Mouse (Mus musculus): ENCODE data around the gene Gm10842. TPM values are rescaled to one million over a fixed set of nuclear protein-coding genes. Genes with fewer than 3 reads are reported as not detected.

Gene Gm10842
- polyA plus RNA-seq, 1 experiment: not detected

DNA sequence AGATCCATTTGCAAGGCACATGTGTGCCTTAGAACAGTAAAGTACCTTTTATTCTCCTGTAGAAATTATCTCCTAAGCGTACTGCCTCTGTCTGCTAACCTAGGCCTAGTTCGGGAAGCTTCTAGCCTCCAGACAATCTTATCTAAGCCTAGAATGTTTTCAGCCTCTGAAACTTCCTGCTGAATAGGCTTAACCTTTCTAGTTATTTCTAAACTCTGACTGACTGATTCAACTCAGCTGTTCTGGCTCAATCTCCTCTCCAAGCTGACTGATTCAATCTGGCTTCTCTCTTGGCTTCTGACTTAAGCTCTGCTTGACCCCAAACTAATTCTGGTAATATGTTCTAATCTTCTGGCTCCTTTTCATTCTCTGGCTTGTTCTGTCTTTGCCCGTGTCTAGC is 2.7 kb downstream of the Gm10842 start:
- Histone ChIP-seq H3K4me1 (ENCODE audit: control insufficient read depth, insufficient read depth, low read length) (no peaks in the 10 kb centered on the region), H3K27me3 (ENCODE audit: control insufficient read depth, insufficient read depth, low read length) (no peaks in the 10 kb centered on the region), H3K27ac (ENCODE audit: insufficient read depth, low read length) (no peak overlapping the region), H3K4me3 (replicated peaks; ENCODE audit: insufficient read depth, low read depth, low read length) (no peak overlapping the region)
- no peak for DNase-seq
- TF ChIP-seq POLR2A (IDR thresholded peaks at IDR 0.05; ENCODE audit: borderline replicate concordance, insufficient read depth, low read length): no peak
- 80% methylated on average over 3 of the region's 3 CpGs for WGBS

DNA sequence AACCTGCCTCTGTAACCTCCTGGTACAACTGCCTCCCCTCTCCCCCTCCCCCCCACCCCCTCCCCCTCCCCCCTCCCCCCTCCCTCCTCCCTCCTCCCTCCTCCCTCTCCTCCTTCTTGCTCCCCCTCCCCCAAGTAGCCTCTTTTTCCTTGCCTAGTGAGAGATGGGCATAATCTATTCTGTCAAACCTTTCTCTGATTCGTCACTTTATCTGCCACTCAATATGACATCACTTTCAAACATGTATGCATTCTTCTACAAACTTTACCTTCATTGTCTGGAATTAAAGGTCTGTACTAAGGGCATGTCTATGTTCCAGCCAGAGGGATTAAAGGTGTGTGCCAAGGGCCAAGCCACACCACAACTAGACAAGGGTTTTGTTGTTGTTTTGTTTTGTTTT is 3.1 kb downstream of the Gm10842 start:
- DNase-seq: no peak
- 94% methylated on average over 1 of the region's 1 CpGs for WGBS
- TF ChIP-seq POLR2A (IDR thresholded peaks at IDR 0.05; ENCODE audit: borderline replicate concordance, insufficient read depth, low read length): no peak
- TF ChIP-seq CTCF (IDR thresholded peaks at IDR 0.05; ENCODE audit: borderline replicate concordance, insufficient read depth, low read depth, low read length): no peak
- Histone ChIP-seq H3K4me1 (ENCODE audit: control insufficient read depth, insufficient read depth, low read length) (no peaks in the 10 kb centered on the region), H3K27ac (ENCODE audit: insufficient read depth, low read length) (no peak overlapping the region), H3K4me3 (replicated peaks; ENCODE audit: insufficient read depth, low read depth, low read length) (no peak overlapping the region), H3K27me3 (ENCODE audit: control insufficient read depth, insufficient read depth, low read length) (no peaks in the 10 kb centered on the region)

DNA sequence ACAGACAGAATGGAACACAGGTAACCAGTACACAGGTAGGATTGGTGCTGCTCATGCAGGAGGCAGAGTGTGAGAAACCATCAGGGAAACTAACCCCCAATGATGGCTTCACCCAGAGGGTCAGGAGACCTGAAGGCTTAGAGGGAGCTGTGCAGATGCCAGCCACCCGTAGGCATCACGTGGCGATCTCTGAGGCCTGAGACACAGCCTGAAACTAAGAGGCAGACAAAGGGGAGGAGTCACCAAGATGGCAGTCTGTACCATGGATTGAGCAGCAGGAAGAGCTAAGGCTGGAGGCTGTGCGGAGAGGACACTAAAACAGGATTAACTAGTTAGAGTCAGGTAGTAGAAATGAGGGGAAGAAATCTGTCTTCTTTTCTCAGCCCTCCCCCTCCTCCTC is 4.0 kb downstream of the Gm10842 start:
- no peak overlapping the region for H3K4me3 ChIP-seq (replicated peaks; ENCODE audit: insufficient read depth, low read depth, low read length)
- TF ChIP-seq CTCF (IDR thresholded peaks at IDR 0.05; ENCODE audit: borderline replicate concordance, insufficient read depth, low read depth, low read length) (no peak), POLR2A (IDR thresholded peaks at IDR 0.05; ENCODE audit: borderline replicate concordance, insufficient read depth, low read length) (no peak)
- H3K27ac ChIP-seq (ENCODE audit: insufficient read depth, low read length): no peak overlapping the region
- no peaks in the 10 kb centered on the region for H3K4me1 ChIP-seq (ENCODE audit: control insufficient read depth, insufficient read depth, low read length)
- 33% methylated on average over 4 of the region's 4 CpGs for WGBS
- DNase-seq: no peak
- H3K27me3 ChIP-seq (ENCODE audit: control insufficient read depth, insufficient read depth, low read length): no peaks in the 10 kb centered on the region

DNA sequence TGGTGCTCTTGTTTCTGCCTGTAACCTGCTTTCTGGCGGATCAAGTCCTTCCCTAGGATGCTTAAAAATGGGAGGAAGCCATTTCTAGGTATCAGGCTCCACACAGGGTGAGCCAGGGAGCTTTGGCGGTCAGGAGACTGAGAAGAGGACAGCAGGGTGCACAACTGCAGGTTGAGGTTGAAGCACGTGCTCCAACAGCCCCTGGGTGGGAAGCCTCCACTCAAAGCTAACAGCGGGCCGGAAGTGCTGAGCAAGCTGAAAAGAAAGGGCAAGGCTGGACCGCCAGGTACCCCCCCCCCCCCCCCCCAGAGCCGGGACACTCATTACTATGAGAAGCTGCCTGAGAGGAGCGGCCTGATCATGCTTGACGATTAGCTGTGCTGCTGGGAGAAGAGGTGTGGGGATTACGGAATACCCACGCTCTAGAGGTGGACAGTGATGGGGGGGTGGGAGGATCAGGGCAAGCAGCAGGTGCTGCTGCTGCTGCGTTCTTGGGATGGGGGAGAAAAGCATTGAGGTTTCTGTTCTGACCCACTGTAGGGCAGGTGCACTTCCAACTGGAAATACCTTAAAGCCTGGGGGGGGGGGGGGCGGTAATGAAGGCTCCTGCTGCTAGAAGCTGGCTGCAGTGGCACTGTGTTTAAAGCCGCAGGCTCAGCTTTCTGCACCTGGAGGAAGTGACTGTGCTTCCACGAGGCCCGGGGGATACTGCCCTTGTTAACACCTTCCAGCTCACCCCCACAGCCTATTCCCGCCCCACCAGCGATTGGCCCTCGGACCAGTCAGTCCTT is 4.7 kb downstream of the Gm10842 start:
- WGBS: 27% methylated on average over 19 of the region's 19 CpGs
- no peak for TF ChIP-seq CTCF (IDR thresholded peaks at IDR 0.05; ENCODE audit: borderline replicate concordance, insufficient read depth, low read depth, low read length)
- TF ChIP-seq POLR2A (IDR thresholded peaks at IDR 0.05; ENCODE audit: borderline replicate concordance, insufficient read depth, low read length): no peak
- no peak for DNase-seq
- no peaks in the 10 kb centered on the region for H3K4me1 ChIP-seq (ENCODE audit: control insufficient read depth, insufficient read depth, low read length)
- no peak overlapping the region for H3K4me3 ChIP-seq (replicated peaks; ENCODE audit: insufficient read depth, low read depth, low read length)
- no peak overlapping the region for H3K27ac ChIP-seq (ENCODE audit: insufficient read depth, low read length)
- H3K27me3 ChIP-seq (ENCODE audit: control insufficient read depth, insufficient read depth, low read length): no peaks in the 10 kb centered on the region

DNA sequence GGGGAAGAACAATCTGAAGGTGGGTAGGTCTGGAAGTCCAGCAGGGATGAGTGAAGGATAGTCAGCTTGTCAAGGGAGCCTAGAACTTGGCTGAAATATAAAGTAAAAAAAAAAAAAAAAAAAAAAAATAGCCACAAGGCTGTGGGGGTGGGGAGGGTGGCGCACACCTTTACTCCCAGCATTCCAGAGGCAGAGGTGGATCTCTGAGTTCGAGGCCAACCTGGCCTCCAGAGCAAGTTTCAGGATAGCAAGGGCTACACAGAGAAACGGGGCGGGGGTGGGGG is 5.3 kb downstream of the Gm10842 start:
- H3K27me3 ChIP-seq (ENCODE audit: control insufficient read depth, insufficient read depth, low read length): no peaks in the 10 kb centered on the region
- no peak overlapping the region for H3K4me3 ChIP-seq (replicated peaks; ENCODE audit: insufficient read depth, low read depth, low read length)
- DNase-seq: no peak
- no peaks in the 10 kb centered on the region for H3K4me1 ChIP-seq (ENCODE audit: control insufficient read depth, insufficient read depth, low read length)
- TF ChIP-seq CTCF (IDR thresholded peaks at IDR 0.05; ENCODE audit: borderline replicate concordance, insufficient read depth, low read depth, low read length) (no peak), POLR2A (IDR thresholded peaks at IDR 0.05; ENCODE audit: borderline replicate concordance, insufficient read depth, low read length) (no peak)
- H3K27ac ChIP-seq (ENCODE audit: insufficient read depth, low read length): no peak overlapping the region
- 81% methylated on average over 4 of the region's 4 CpGs for WGBS

DNA sequence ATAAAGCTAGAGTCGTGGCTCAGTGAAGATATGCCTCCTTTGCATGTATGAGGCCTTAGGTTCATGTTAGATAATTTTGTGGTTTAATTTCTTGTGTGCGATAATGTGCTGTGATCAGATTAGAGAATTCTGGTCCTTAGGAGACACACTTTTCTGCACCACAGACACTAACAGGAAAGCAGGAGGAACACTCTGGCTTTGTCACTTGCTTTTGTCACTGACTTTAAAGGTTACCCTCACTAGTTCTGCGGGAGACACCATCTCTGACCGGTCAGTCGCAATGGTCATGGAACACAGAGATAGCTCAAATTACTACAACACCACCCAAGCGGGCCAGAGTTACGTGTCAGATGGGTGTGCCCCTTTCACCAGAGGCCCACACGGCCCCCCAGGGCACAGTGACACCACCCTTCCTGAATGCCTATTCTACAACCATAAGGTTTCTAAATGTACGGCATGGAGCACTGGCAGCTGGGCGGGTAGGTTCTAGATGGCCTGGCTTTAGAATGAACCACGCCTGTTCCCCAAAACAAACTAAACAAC is 5.7 kb downstream of the Gm10842 start:
- no peak for DNase-seq
- no peak overlapping the region for H3K27ac ChIP-seq (ENCODE audit: insufficient read depth, low read length)
- no peaks in the 10 kb centered on the region for H3K27me3 ChIP-seq (ENCODE audit: control insufficient read depth, insufficient read depth, low read length)
- TF ChIP-seq CTCF (IDR thresholded peaks at IDR 0.05; ENCODE audit: borderline replicate concordance, insufficient read depth, low read depth, low read length) (no peak), POLR2A (IDR thresholded peaks at IDR 0.05; ENCODE audit: borderline replicate concordance, insufficient read depth, low read length) (no peak)
- 89% methylated on average over 11 of the region's 11 CpGs for WGBS
- no peak overlapping the region for H3K4me3 ChIP-seq (replicated peaks; ENCODE audit: insufficient read depth, low read depth, low read length)
- H3K4me1 ChIP-seq (ENCODE audit: control insufficient read depth, insufficient read depth, low read length): no peaks in the 10 kb centered on the region

DNA sequence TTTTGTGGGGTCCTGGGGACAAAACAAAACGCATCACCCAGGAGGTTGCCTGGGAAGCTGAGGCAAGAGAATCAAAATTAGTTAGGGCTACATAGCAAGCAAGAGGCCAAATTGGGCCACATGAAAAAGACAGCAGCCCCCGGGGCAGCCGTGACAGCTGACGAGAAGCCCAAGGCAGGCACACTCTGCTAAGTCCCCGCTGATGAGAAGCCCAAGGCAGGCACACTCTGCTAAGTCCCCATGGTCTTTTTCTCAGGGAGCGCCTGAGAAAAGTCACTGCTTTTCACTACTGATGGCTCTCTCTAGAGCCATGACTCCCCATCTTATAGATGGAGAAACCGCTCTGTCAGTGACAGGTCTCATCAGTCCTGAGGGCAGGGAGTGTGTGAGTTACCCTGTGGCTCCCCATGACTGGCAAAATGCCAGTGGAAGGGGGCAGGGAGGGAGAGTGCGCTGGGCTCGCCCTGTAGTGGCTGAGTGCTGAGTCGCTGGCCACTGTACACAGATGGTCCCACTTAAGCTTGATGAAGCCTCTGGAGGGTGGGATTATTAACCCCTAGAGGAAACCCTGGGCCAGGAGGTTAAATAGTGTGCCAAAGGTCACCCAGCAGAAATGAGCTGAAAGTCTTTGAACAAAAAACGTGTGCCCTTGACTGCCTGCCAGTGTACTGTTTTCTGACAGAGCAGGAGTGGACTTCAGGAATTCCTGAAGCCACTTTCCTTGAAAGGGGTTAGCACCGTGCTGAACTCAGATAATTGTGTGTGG is 6.6 kb downstream of the Gm10842 start:
- 13% methylated on average over 12 of the region's 12 CpGs for whole genome bisulfite sequencing
- TF ChIP-seq POLR2A (IDR thresholded peaks at IDR 0.05; ENCODE audit: borderline replicate concordance, insufficient read depth, low read length) (no peak), CTCF (IDR thresholded peaks at IDR 0.05; ENCODE audit: borderline replicate concordance, insufficient read depth, low read depth, low read length) (no peak)
- Histone ChIP-seq H3K4me1 (ENCODE audit: control insufficient read depth, insufficient read depth, low read length) (no peaks in the 10 kb centered on the region), H3K27ac (ENCODE audit: insufficient read depth, low read length) (no peak overlapping the region), H3K4me3 (replicated peaks; ENCODE audit: insufficient read depth, low read depth, low read length) (no peak overlapping the region), H3K27me3 (ENCODE audit: control insufficient read depth, insufficient read depth, low read length) (no peaks in the 10 kb centered on the region)
- DNase-seq: no peak

DNA sequence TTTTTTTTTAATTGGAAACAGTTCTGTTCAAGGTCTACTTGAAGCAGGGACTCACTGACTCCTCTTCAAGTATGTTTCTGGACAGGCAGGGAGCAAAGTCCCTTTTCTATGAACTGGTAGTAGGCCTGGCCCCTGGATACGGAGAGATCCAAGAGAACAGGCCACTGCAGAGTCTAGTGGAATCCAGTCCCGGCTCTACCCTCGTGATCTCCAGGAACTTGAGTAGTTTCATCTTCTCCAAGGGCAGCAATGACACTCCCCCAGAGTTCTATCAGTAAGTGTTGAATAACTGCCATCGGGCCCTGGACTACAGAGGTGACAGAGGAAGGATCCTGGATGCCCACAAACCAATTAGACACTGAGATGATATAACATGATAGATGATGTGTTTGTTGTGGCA is 9.2 kb downstream of the Gm10842 start:
- no peaks in the 10 kb centered on the region for H3K27me3 ChIP-seq (ENCODE audit: control insufficient read depth, insufficient read depth, low read length)
- no peak for TF ChIP-seq POLR2A (IDR thresholded peaks at IDR 0.05; ENCODE audit: borderline replicate concordance, insufficient read depth, low read length)
- TF ChIP-seq CTCF (IDR thresholded peaks at IDR 0.05; ENCODE audit: borderline replicate concordance, insufficient read depth, low read depth, low read length): no peak
- DNase-seq: no peak
- 83% methylated on average over 4 of the region's 4 CpGs for WGBS
- H3K4me1 ChIP-seq (ENCODE audit: control insufficient read depth, insufficient read depth, low read length): no peaks in the 10 kb centered on the region
- no peak overlapping the region for H3K4me3 ChIP-seq (replicated peaks; ENCODE audit: insufficient read depth, low read depth, low read length)
- H3K27ac ChIP-seq (ENCODE audit: insufficient read depth, low read length): no peak overlapping the region
